Mouse (Mus musculus) midbrain, embryonic 16.5 days (tissue): Measurements from ENCODE around the gene Bhlhe41. TPM values are rescaled to one million over a fixed set of nuclear protein-coding genes. Genes with fewer than 3 reads are reported as not detected.

Source experiments
- ATAC-seq: fragments of 200-750 bp; cut with Nextera tagmentation; 2 replicates; pipeline ENCODE4 v1.8.0; 2017; ENCODE audit warnings: moderate TSS enrichment
- H3K27ac ChIP-seq: fragments of 300-500 bp; sonication (generic); 2 replicates; pipeline ENCODE4 v1.5.1; 2014; ENCODE audit warnings: mild to moderate bottlenecking, low read length, mixed read lengths
- H3K27me3 ChIP-seq: fragments of 300-500 bp; sonication (generic); 2 replicates; pipeline ENCODE4 v1.6.1; 2014; ENCODE audit warnings: low read depth, low read length, mixed read lengths; ENCODE audit not compliant: control insufficient read depth, insufficient read depth
- H3K36me3 ChIP-seq: fragments of 300-500 bp; sonication (generic); 2 replicates; pipeline ENCODE4 v1.6.1; 2014; ENCODE audit warnings: mild to moderate bottlenecking, low read length, moderate library complexity, mixed read lengths; ENCODE audit not compliant: control insufficient read depth, insufficient read depth
- H3K4me1 ChIP-seq: fragments of 300-500 bp; sonication (generic); 2 replicates; pipeline ENCODE4 v1.6.1; 2014; ENCODE audit warnings: mild to moderate bottlenecking, low read length, mixed read lengths; ENCODE audit not compliant: control insufficient read depth, insufficient read depth
- H3K4me2 ChIP-seq: fragments of 300-500 bp; sonication (generic); 2 replicates; pipeline ENCODE4 v1.6.1; 2014; ENCODE audit warnings: mild to moderate bottlenecking, low read length, mixed read lengths
- H3K4me3 ChIP-seq: fragments of 300-500 bp; sonication (generic); 2 replicates; pipeline ENCODE4 v1.5.1; 2014; ENCODE audit warnings: low read depth, mild to moderate bottlenecking, low read length, moderate library complexity, mixed read lengths
- H3K9ac ChIP-seq: fragments of 300-500 bp; sonication (generic); 2 replicates; pipeline ENCODE4 v1.6.1; 2014; ENCODE audit warnings: low read depth, low read length, mixed read lengths
- H3K9me3 ChIP-seq: fragments of 300-500 bp; sonication (generic); replicated peaks from 2 replicates; pipeline ENCODE4 v1.6.1; 2014; ENCODE audit warnings: mild to moderate bottlenecking, low read length, mixed read lengths; ENCODE audit not compliant: control insufficient read depth, poor library complexity, severe bottlenecking
- WGBS: fragments of 180-500 bp; shearing (Covaris S2); extraction: QIAGEN DNeasy Blood & Tissue Kit; methylation state at CpG from one replicate; pipeline ENCODE4 v1.1.7; 2014; 5-methylcytosine and 5-hydroxymethylcytosine counted together
- polyA plus RNA-seq: library from polyadenylated mRNA; unstranded; fragments of >200 nt; fragmentation: Nextera tagmentation; extraction: Ambion mirVana; gene quantifications from 2 replicates; pipeline ENCODE4 v1.2.1, GENCODE M21; 2015

Gene Bhlhe41
- polyA plus RNA-seq, 1 experiment from 2014 or later, result 9.7 TPM

DNA sequence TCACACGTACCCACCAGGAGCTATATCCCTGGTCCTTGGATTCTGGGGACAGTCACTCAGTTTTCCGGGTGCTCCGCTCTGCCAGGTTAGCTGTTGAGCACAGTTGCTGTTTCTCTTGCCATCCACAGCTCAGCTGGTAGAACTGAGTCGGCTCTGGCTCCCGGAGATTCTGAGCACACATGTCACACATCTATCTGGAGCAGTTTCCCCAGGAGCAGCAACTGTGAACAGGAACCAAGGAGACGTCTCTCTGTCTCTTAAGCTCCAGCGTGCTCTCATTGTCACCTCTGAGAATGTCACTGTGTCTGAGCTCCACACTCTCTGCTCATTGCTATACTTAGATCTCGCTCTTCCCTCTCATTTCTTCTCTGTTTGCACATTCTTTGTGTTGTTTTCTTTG lies 32.4 kb downstream of the Bhlhe41 start:
- H3K9ac ChIP-seq, result no peak overlapping the region
- no peak overlapping the region for H3K4me2 ChIP-seq
- no peaks in the 10 kb centered on the region for H3K36me3 ChIP-seq
- H3K27me3 ChIP-seq, result no peaks in the 10 kb centered on the region
- H3K27ac ChIP-seq, result no peak overlapping the region
- H3K4me1 ChIP-seq, result no peaks in the 10 kb centered on the region
- H3K4me3 ChIP-seq, result no peak overlapping the region
- ATAC-seq, result no peak
- no peaks in the 10 kb centered on the region for H3K9me3 ChIP-seq
- 72% methylated on average over 8 of the region's 8 CpGs for WGBS

DNA sequence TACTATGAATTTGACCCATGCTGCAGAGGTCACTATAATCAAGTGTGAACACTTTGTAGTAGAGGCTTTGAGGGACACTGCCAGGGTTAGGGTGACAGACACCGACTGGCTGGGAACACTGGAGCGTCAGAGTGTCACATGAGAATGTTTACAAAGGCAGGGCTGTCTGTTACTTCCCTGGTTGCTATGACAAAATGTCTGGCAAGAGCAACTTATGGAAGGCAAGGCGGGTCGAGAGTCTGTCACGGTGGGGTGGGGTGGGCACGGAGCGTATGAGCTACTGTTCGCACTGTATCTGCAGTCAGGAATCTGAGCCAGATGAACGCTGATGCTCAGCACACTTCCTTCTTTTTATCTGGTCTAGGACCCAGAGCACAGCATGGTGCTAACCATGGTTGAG lies 34.7 kb downstream of the Bhlhe41 start:
- Histone ChIP-seq H3K27ac (no peak overlapping the region), H3K9me3 (no peaks in the 10 kb centered on the region), H3K9ac (no peak overlapping the region), H3K4me1 (no peaks in the 10 kb centered on the region), H3K4me2 (no peak overlapping the region), H3K36me3 (no peaks in the 10 kb centered on the region), H3K4me3 (no peak overlapping the region), H3K27me3 (no peaks in the 10 kb centered on the region)
- WGBS, result 60% methylated on average over 9 of the region's 9 CpGs
- 0 out of 2 replicates have a peak, but pooled peaks have one; percentile 19 for ATAC-seq

DNA sequence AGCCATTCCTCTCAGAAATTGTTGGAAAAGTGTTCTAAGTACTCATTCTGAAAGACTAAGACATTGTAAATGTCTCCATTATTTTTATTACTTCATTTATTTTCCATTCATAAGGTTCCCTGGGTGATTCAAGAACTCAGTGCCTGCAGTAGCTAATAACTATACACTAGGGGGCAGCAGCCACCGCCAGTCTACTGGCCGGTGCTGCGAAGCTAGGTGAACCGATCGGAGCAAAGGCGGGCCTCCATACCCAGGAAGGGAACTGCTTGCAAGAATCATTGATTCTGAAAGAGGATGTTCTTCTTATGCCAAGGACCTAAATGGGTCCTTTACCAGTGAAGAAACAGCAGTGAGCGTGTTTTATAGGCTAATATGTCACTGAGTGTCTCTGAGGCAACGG lies 35.2 kb downstream of the Bhlhe41 start:
- no peaks in the 10 kb centered on the region for H3K36me3 ChIP-seq
- 18% methylated on average over 8 of the region's 8 CpGs for WGBS
- H3K9me3 ChIP-seq, result no peaks in the 10 kb centered on the region
- peak; percentile 54; the same call in 1 of the 2 replicates for ATAC-seq
- H3K4me3 ChIP-seq, result no peak overlapping the region
- H3K27me3 ChIP-seq, result no peaks in the 10 kb centered on the region
- no peak overlapping the region for H3K9ac ChIP-seq
- H3K27ac ChIP-seq, result no peak overlapping the region
- no peaks in the 10 kb centered on the region for H3K4me1 ChIP-seq
- 0 out of 2 replicates have a peak overlapping the region, but pooled peaks have one; percentile 13 for H3K4me2 ChIP-seq

- no peak overlapping the region for H3K4me3 ChIP-seq
- no peak overlapping the region for H3K4me2 ChIP-seq
- no peaks in the 10 kb centered on the region for H3K4me1 ChIP-seq
- H3K36me3 ChIP-seq, result no peaks in the 10 kb centered on the region
- no peaks in the 10 kb centered on the region for H3K27me3 ChIP-seq
- no peak for ATAC-seq
- no peak overlapping the region for H3K9ac ChIP-seq
- no peak overlapping the region for H3K27ac ChIP-seq
- WGBS, result 85% methylated on average over 16 of the region's 16 CpGs
- H3K9me3 ChIP-seq, result no peaks in the 10 kb centered on the region
Measured at GRCm38 (mm10) chr6:145829062-145829835, 36.1 kb downstream of the Bhlhe41 start.

GRCm38 (mm10) chr6:145826305-145826704 lies 39.1 kb downstream of the Bhlhe41 start:
- Histone ChIP-seq H3K4me3 (no peak overlapping the region), H3K27me3 (no peaks in the 10 kb centered on the region), H3K9ac (no peak overlapping the region), H3K9me3 (no peaks in the 10 kb centered on the region), H3K4me2 (no peak overlapping the region), H3K27ac (no peak overlapping the region), H3K36me3 (no peaks in the 10 kb centered on the region), H3K4me1 (no peaks in the 10 kb centered on the region)
- no peak for ATAC-seq
- WGBS, result 99% methylated on average over 4 of the region's 4 CpGs

GRCm38 (mm10) chr6:145823588-145824234 lies 41.6 kb downstream of the Bhlhe41 start:
- ATAC-seq, result peak; percentile 40; the same call in 1 of the 2 replicates
- WGBS, result 57% methylated on average over 5 of the region's 5 CpGs

GRCm38 (mm10) chr6:145823103-145823502 lies 42.3 kb downstream of the Bhlhe41 start:
- 36% methylated on average over 6 of the region's 6 CpGs for WGBS
- ATAC-seq, result peak; percentile 71

More at GRCm38 (mm10) chr6:145823588-145824234, 41.6 kb downstream of the Bhlhe41 start:
- no peaks in the 10 kb centered on the region for H3K27me3 ChIP-seq
- H3K4me3 ChIP-seq, result no peak overlapping the region
- no peak overlapping the region for H3K9ac ChIP-seq
- H3K4me2 ChIP-seq, result no peak overlapping the region
- no peaks in the 10 kb centered on the region for H3K36me3 ChIP-seq
- no peaks in the 10 kb centered on the region for H3K4me1 ChIP-seq
- no peaks in the 10 kb centered on the region for H3K9me3 ChIP-seq
- H3K27ac ChIP-seq, result no peak overlapping the region

DNA sequence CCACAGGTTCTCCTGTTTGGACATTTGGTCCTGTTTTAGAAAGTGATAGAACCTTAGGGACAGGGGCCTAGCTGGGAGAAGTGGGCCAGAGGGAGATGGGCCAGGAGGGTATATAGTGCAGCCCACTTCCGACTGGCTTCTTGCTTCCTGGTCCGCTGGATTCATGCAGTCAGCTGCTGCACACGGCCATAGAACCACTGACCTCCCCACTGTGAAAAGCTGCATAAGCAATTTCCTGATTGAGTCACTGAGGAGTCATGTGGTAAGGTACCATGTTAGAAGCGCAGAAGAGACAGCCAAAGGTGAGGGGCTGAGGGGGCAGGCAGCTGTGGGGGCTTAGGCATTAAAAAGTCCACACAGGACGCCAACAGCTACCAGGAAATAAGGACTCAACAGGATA lies 43.1 kb downstream of the Bhlhe41 start:
- no peak overlapping the region for H3K4me3 ChIP-seq
- H3K27me3 ChIP-seq, result no peaks in the 10 kb centered on the region
- H3K27ac ChIP-seq, result no peak overlapping the region
- 67% methylated on average over 5 of the region's 5 CpGs for WGBS
- no peak for ATAC-seq
- no peaks in the 10 kb centered on the region for H3K9me3 ChIP-seq
- no peak overlapping the region for H3K4me2 ChIP-seq
- H3K4me1 ChIP-seq, result no peaks in the 10 kb centered on the region
- no peaks in the 10 kb centered on the region for H3K36me3 ChIP-seq
- H3K9ac ChIP-seq, result no peak overlapping the region

More at GRCm38 (mm10) chr6:145823103-145823502, 42.3 kb downstream of the Bhlhe41 start:
- Histone ChIP-seq H3K27ac (no peak overlapping the region), H3K4me3 (no peak overlapping the region), H3K4me1 (no peaks in the 10 kb centered on the region), H3K4me2 (no peak overlapping the region), H3K9me3 (no peaks in the 10 kb centered on the region), H3K36me3 (no peaks in the 10 kb centered on the region), H3K9ac (no peak overlapping the region), H3K27me3 (no peaks in the 10 kb centered on the region)

DNA sequence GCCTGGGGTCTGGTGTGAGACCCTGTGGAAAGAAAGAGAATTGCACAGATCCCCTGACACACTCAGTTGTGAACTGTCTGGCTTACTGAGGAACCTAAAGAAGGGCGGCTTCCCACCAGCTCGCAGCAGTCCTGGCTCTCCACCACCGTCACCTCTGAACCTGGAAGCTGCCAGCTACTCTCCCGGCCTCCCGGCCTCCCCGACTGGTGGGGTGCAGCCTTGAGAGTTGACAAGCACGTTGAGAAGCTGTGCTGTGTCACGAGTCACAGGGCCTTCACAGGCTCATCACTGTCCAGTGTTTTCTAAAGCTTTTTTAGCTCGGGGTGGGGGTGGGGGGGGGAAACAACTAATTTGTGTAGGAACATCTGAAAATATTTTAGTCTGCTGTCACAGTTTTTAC lies 46.2 kb downstream of the Bhlhe41 start:
- H3K4me3 ChIP-seq, result no peak overlapping the region
- no peak for ATAC-seq
- 85% methylated on average over 9 of the region's 9 CpGs for WGBS
- no peak overlapping the region for H3K4me2 ChIP-seq
- no peaks in the 10 kb centered on the region for H3K27me3 ChIP-seq
- no peaks in the 10 kb centered on the region for H3K4me1 ChIP-seq
- no peaks in the 10 kb centered on the region for H3K36me3 ChIP-seq
- no peak overlapping the region for H3K9ac ChIP-seq
- H3K27ac ChIP-seq, result no peak overlapping the region
- no peaks in the 10 kb centered on the region for H3K9me3 ChIP-seq
